Mouse (Mus musculus): ENCODE measurements at regions not wholly inside any gene's neighbourhood (a gene's known extent, or its start where the extent isn't known, plus 50 kb on each side); places are given as distances from the start of the nearest gene placed in this dataset.

DNA sequence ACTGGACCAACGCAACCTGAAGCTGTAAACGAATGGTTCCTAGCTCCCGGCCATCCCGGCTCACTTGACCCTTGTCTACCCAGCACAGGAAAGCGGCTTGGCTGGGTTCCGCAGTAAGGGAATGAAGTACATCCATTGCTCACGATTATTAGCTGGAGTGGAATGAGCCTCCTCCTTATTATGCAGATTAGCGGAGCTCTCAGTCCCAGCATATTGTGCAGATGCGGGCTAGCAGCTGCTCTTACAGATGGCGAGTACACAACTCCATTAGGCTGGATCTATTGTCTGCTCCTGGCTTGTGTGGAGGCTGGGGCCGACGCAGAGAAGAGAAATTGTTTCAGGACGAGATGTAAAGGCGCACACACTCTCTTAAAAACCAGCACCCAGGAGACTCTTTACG is 152.5 kb downstream of the Lnpk start:
- TF ChIP-seq CTCF (IDR thresholded peaks at IDR 0.05; ENCODE audit: control insufficient read depth, insufficient read depth, low read length) (no peak), POLR2A (IDR thresholded peaks at IDR 0.05; ENCODE audit: borderline replicate concordance, control insufficient read depth, low read depth, low read length) (no peak)

Data from bone marrow, adult 2 months (tissue).